Mouse (Mus musculus): Measurements from ENCODE around the gene Kirrel3.

The Kirrel3 gene

DNA sequence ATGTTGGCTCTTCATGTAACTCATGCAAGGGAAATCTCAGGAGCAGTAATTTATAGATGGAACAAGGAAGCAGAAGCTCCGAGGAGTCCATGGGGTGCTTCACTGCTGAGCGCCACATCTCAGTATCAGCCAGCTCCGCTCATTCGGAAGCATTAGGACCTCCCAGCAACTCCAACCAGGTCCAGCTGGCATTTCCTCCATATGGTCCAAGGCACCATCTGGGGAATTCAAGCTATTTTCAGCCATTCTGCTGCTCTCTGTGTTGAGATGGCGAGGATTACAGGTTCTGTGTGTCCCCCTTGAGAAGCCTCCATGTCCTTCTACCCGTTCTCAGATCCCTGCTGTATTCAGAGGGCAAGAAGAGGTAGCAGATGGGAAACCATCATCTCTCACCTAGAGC, 419.5 kb downstream of the Kirrel3 start:
- DNase-seq: no peak

DNA sequence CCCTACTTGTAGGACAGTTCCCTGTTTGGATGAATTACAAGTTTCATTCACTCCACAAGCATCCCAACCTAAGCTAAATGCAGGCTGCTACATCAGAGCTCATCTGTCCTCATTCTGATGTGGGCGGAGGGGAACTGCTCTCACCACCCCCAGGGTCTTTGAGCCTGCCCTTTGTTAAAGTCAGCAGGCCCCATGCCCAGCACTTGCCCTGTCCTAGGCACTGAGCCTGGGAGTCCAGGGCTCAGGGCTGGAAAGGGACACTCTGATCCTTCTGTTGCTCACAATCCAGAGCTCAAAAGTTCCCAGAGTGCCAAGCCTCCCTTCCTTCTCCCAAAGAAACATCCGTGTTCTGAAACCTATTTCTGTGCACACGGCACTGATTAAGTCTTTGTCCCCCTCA, 422.3 kb downstream of the Kirrel3 start:
- no peak for DNase-seq

DNA sequence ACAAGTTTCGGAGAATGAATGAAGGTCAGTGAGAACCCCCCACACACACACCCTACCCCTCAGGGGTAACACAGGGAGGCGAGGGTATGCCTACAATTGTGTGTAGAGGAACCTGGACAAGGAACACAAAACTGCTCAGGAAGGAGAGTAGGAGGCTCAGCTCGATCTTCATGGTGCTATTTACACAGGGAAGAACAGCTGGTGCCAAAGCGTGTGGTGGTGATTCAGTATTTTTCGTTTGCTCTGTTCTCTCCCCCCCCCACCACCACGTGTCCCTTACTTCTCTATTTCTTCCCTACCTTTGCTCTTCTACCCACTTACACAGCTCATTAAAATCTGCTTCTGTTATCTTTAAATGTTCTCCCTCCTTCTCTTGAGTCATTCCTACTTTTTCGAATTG, 426.1 kb downstream of the Kirrel3 start:
- DNase-seq: no peak

DNA sequence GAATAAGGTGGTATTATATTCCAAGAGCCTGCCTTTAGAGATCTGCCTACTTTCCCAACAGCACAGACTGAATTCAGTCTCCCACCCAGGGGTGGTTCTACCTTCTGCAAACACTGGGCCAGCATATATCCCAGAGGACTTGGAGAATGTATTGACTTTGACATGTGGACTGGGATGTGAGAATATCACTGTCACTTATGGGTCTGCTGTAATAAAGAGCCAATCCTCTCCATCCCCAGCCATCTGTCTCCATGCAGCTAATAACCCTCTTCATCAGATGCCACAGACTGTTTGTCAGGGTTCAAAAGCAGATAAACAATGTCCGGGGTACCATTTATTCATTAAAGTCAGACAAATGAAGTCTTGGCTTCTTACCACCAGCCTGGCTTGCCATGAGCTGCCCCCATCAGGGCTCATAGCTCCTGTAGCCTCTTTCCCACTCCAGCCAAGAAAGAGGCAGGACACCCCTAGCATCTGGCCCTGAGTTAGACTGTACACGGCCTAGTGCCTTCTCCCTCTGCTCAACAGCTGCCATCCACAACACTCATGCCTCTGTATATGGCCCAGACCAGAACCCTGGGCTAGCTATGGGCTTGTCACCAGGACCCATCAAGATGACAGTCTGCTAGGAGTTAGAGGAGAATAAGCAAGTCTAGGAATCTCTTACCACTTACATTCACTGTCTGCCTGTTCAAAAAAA, 426.7 kb downstream of the Kirrel3 start:
- DNase-seq: no peak

DNA sequence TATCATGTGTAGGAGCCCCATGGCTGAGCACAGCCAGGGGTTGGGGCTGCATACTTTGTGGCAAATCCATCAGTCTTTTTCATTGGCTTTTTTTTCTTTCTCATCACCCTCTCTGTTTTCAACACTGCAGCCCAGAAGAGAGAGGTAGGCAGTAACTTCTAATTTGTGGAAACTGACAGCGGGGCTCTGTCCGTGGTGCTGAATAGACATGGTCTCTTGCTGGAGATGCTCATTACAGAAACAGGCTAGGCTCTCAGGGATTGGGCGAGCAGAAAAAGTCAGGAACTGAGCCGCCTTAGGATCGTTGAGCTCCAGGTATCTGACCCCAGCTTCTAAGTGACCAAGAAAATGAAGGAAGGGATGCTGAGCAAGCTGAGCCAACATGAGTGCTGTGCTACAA, 427.3 kb downstream of the Kirrel3 start:
- DNase-seq: peak; percentile 59

DNA sequence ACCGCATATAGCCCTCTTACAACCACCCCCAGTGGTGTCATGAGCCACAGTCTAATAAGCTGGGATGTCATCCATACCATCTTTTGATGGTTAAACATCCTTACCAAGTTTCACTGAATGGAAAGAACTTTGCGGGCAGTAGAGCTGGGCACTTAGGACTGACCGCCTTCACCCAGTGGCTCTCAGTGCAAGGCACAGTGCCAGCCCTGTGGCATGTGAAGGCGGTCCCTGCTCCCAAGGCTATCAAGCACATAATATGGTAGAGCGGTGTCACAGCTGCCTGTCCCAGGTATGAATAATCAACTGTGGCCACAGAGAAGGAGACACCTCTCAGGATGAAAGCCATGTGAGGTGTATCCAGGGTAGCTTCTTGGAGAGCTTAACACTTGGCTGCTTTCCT, 433.3 kb downstream of the Kirrel3 start:
- DNase-seq: no peak

DNA sequence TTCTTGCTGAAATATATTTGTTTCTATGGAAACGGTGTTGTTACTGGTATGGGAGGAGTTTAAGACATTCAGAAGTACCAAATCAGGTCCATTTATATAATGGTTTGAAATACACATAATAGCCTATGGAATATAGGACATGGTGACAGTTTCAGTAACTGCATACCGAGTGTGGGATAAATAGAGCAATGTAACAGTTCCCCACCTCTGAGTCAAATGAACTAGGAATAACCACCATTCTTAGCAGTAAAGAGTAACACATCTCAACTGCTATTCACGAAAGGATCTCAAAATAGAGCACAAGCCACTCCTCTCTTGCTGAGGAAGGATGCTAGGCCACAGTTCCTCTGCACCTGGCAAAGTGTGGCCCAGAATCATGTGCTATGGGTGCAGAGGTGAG, 434.4 kb downstream of the Kirrel3 start:
- no peak for DNase-seq

DNA sequence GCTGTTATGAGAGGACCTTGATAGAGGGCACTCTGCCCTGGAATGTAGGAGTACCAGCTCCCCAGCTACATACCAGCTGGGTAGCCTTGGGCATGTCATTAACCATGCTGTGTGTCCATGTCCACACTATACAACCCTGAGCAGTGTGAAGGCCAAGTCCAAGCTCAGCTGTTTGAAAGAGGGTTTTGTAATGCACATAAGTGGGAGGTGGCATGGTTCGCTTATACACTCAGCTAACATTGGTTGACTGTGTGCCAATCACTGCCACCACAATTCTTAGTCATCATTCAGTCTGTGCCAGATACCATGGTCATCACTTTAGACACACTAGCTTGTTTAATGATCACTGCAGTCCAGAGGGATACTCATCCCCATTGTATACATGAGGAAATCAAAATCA, 436.2 kb downstream of the Kirrel3 start:
- no peak for DNase-seq

DNA sequence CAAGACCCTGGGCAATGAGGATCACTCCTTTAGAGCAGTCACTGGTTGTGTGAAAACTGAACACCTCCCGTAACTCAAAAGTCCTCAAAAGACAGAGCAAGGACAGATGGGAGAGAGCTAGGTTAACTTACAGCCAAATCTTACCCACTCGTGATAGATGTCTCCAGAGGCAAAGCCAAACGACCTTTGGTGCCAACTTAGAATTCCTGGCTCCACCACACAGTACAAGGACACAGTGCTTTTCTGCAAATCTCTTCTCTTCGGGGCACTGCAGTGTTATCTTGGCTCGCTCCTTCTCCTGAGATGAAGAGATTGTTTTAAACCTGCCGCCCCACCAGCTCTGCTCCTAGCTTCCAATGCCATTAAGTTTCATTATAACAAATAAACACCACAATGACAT, 437.0 kb downstream of the Kirrel3 start:
- DNase-seq: no peak

DNA sequence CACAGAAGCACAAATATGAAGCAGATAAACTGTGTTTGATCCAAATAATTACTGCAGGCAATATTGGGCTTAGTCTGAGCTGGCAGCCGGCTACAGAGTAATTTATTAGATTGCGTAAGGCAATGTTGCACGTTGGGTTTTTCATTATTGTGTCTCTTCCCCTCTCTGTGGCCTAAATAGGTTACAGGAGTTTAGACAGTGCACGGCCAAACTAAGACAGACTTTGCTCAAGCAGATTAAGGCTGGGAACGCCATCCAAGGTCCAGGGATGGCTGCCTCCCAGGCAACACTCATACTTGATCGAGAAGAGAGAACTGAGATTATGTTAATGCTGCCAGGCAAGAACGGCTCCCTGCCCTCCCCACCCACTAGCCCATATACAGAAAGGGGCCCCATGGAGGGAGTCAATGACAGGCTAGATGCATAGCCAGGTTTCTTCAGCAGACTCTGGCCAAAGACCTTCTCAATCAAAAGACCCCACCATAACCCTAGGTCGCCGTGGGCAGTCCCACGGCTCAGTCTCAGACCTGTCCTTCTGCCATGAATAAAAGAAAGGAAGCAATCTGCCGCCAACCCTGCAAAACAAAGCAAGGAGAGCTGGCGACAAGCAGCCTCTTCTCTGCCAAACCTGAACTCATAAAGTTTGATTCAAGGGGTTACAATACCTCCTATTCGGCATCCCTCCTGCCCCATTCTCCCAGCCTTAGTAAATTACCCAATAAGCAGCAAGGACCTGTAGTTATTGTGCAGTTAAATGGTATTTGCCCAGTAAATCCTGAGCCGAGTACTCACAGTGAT, 437.6 kb downstream of the Kirrel3 start:
- DNase-seq: no peak

DNA sequence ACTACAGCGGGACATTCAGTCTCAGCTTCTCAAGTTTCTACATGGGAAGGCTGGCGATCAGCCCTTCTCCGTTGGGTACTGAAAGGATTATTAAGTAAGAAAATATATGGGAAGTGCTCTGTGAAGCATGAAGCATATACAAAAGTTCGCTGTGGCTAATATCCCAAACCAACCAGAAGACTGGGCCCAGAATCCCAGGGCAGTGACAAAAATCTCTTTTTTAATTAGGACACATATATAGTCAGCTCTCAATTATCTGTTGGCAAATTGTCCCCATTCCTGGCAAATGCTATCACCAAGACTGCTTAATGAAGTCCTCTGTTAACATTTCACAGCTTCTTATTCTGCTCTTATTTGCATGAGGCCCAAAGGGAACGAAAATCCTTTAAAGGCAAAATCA, 439.9 kb downstream of the Kirrel3 start:
- no peak for DNase-seq

DNA sequence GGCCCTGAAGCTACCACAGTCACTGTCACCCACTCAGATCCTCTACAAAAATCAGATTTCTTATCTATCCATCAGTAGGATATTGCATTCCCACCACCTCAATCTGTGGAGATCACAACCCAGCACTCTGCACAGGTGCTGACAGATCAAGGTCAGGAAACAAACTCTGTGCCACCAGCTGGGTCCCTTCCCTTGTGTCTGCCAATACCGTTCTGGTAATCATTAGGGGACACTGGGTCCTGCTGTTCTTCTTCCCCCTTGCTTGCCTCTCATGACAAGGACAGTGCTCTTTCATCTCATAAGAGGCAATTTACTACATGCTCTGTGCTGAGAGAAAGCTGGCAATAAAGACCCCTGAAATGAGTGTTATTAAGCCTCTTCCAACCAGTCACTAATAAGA, 444.7 kb downstream of the Kirrel3 start:
- DNase-seq: no peak

DNA sequence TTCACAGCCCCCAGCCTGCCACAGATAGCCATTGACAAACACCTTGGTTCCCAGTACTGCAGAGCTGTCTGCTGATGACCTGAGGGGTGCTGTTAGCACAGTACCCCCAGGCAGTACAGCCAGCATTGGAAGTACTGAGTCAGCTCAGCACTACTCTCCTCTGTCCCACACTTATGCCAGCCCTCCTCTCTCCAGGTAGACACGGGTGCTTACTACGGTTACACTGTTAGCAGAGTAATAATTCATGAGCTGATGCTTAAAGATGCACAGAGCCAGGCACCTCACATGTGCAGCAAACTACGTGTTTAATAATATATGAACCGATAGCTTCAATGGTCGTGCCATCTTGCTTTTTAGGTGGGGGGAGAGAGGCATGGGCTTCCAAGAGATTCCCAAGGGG, 452.4 kb downstream of the Kirrel3 start:
- no peak for DNase-seq

DNA sequence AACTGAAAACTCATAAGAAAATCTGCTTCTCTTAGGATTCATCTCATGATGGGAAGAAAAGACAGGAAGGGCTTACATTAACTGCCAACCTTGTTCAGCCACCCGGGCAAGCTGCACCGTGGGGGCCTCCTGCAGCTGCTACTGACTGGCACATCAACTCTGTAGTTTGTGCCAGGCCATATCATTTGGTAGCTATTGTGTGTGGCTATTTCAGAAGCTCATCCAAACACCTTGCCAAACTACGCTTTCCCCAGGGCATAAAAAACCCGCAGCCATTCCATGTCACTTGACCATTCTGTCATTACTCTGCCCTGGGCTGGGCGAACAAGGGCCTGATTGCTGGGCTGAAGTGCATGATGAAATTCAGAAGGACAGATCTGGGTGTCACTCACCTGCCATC, 453.9 kb downstream of the Kirrel3 start:
- DNase-seq: no peak

DNA sequence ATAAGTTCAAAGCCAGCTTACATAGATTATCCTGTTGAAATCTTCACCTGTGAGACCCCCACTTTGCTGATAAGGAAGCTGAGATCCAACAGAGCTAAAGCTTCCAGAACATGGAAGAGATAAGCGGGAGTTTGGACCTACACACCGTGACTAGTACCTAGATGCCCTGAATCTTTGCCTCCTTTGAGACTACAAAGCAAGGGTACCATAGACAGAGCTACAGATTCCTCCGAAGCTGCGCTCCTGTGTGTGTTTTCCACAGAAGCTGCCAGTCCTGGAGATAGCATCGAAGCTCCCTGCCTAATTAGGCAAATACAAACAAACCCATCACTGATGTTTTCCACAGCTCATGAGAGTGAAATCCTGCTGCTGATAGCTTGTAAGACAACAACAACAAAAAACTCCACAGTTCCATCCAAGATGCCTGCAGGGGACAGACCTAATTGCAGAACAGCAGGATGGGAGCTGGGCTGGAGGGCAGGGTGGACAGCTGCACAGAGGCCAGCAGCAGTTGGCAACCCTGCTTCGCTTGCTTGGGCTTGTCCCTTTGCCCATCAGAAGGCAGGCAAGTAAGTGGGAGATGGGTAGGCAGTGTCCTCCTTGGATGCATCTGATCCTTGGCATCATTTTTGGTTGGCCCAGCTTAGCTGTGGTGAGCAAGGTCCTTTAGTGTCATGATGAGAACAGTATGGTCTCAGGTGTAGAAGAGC, 456.6 kb downstream of the Kirrel3 start:
- DNase-seq: no peak

DNA sequence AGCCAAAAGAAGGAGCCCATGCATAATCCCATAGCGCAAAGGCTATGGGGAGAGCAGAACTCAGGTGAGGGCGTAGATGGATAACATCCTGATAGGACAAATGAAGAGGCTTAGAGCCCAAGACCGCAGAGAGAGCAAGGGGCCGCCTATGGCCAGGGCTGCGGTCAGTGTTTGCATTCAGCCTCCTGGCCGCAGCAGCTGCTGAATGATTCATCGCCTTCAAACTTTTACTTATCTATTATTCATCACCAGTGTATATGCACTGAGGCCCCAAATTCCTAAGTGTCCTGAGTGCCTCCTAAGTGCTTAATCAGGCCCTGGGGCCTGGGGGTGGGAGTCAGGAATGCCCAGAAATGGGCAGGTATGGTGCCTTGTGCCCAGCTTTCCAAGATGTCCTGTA, 457.3 kb downstream of the Kirrel3 start:
- no peak for DNase-seq

DNA sequence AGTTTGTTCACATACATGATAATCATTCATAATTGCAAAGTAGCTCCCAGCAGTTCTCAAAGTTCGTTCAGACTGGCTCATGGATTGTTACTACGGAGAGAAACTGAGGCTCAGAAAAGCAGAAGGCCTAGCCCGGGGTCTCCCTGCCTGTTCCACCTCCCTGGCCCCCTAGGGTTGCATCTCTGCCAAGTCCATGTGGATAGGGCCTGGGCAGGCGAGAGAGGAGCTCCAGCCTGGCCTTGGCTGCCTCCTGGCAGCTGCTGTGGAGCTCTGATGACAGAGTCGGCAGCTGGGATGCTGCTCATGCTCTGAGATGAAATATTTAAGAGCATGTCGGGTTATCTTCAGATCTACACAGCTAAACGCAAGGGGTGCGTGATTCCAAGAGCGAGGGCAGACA, 459.6 kb downstream of the Kirrel3 start:
- DNase-seq: no peak

DNA sequence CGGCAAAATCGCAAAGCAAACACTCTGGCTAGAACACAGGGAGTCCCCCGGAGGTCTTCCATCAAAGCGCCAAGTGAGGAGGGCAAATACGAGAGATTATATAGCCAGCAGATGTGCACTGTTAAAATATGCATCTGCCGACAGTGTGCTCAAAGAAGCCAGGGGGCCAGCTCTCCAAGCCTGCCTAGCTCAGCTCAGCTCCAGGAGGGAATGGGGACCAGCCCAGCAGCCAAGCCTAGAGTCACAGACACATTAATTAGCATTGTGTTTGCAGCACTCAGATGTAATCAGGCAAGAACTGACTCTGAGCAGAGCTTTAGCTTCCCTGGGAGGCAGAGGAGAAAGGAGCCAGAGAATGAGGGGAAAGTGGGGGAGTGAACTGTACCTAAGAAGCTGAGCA, 461.6 kb downstream of the Kirrel3 start:
- no peak for DNase-seq

DNA sequence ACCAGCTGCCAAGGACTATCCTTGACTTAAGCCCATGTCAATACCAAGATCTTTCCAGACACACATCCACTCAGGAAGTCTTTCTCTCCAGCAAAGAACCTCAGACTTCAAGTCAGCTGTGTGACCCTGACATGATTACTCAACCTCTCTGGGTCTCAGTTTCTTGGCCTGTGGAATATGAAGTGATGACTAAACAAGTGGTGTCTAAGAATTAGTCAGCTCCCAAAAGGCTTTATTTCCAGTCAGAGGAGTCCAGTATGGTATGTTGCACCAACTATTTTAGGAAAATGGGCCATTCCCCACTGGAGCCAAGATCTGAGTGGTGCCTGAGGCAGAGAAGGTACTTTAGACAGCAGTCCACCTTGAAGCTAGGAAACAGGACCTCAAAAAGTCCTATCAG, 462.0 kb downstream of the Kirrel3 start:
- DNase-seq: no peak

DNA sequence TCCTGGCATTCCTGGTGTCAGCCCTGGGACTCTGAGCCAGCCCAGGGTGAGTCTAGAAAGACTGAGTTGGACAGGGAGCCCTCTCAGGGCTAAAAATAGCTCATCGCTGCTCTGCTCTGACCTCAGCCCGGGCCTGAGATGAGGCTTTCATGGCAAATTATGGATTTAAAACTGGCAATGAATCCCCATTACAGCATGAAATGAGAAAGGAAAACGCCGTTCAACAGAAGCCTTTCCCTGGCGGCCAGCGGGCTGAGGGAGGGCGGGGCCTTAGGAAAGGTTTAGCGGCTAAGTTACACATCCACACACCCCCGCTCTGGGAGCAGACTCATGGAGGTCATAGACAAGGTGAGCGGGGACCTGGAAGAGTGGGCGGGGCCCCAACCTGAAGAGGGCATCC, 467.7 kb downstream of the Kirrel3 start:
- peak; percentile 16 for DNase-seq

DNA sequence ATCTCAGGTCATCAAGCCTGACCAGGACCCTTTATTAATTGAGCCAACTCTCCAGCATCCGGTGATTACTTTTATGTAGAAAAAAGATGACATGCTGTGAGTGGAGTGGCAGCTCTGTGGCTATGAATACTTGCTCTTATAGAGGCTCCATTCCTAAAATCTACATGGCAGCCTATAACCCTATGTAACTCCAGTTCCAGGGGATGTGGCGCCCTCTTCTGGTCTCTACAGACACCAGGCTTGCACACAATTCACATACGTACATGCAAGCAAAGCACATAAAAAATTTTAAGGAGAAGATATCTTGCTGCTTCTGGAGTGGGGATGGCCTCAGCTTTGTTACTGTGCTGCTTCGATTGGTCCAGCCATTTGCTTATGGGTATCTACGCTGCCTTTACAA, 468.5 kb downstream of the Kirrel3 start:
- DNase-seq: no peak

DNA sequence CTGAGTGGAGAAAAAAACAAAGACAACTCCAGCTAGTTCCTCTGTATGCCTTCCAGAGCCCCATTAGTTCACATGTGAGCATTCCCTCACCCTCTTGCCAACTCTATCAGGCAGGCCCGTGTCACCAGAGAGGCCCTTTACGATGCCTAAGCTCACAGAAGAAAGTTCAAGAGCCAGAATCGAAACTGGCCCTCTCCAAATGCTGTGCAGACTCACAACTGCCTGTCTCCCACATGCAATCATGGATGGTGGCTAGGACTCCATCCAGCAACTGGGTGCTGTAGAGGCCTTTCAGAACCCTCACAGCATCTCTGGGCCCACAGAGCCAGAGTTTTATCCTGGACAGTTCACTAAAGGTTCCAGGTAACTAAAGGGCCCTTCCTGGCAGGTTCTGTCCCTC, 470.8 kb downstream of the Kirrel3 start:
- no peak for DNase-seq

DNA sequence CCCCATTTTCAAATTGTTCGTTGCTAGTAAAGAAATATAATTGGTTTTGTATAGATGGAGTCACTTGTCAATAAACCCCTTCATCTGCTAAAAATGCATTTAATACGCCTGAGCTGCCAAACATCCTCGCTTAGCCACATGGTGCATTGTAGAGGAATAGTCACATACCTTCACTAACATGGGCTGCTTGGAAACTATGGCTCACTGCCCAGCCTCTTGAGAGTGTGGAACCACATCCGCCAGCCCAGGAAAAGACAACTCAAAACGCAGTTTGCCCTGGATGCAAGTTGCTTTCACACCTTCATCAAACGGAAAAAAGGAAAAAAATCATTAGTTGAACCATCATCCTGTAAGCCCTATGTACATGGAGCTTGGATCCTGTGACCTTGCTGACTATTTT, 472.0 kb downstream of the Kirrel3 start:
- no peak for DNase-seq

DNA sequence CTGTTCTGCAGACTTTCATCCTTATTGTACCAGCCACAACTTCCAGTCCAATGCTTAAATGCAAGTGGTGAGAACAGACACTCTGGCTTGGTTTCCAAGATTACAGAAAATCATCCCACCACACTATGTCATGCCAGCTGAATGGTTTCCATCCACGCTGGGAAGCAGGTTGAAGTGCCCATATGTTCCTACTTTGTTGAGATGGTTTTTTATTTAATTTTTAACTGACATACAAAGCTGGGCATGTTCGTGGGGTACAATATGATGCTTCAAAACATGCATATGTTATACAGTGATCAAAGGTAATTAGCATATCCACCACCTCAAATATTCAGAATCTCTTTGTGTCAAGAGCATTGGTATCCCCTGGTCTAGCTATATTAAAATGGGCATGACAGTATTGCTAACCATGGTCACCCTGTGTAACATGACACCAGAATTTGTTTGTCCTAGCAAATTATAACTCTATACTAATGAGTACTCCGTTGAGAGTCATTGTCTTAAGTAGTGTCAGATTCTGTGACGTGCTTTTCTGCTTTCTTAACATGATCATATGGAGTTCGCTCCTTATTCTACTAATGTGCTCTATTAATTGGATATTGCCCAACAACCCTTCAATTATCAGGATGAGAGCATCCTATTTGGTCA, 472.6 kb downstream of the Kirrel3 start:
- no peak for DNase-seq

All from lung, postnatal 10 days (tissue).